Mouse (Mus musculus) CD4-positive helper T cell, adult 2 months (primary cell): ENCODE measurements around the gene Il22ra2.

Experiments used
- DNase-seq: peaks from one replicate; pipeline ENCODE4 v3.0.0-alpha.2; 2012; ENCODE audit warnings: low read depth, missing footprints, low spot score

The Il22ra2 gene

GRCm38 (mm10) chr10:19621408-19622048, at the start of gene Il22ra2:
Gene Il22ra2 (plus strand): TSS chr10:19621998.
- DNase-seq, result no peak

DNA sequence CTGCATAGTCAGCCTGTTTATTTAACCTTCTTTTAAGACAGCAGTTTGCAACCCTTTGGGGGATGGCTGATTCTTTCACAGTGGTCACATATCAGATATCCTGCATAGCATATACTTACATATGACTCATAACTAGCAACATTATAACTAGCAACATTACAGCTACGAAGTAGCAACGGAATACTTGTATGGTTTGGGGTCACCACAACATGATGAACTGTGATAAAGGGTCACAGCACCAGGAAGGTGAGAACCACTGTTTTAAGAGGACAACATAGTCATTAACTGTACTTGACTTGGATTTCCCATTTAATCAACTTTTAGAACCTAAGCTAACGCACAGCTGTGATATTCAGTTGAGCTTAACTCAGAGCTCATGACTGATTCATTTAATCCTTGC, 44.2 kb upstream of the Il22ra2 start:
- peak; percentile 79 for DNase-seq

- DNase-seq, result peak; percentile 89
Observed at GRCm38 (mm10) chr10:19578001-19578400, 43.8 kb upstream of the Il22ra2 start.

GRCm38 (mm10) chr10:19578409-19578986, 43.3 kb upstream of the Il22ra2 start:
- DNase-seq, result peak; percentile 79

DNA sequence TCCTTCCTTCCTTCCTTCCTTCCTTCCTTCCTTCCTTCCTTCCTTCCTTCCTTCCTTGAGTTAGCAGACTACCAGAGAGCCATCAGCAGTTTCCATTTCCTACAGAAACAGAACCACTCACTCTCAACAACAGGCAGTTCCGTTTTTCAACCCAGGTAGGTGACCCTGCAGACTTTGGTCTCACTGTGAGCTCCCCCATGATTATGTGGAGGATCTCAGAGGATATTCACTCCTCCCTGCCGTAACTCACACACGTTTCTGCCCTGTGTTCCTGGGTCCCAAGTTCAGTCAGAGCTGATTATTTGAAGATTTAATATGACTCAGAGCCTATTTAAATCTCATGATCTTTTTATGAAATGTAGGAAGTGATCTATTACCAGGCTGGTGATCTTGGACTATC, 41.1 kb upstream of the Il22ra2 start:
- no peak for DNase-seq

GRCm38 (mm10) chr10:19581844-19582582, 39.8 kb upstream of the Il22ra2 start:
- peak; percentile 88 for DNase-seq

DNA sequence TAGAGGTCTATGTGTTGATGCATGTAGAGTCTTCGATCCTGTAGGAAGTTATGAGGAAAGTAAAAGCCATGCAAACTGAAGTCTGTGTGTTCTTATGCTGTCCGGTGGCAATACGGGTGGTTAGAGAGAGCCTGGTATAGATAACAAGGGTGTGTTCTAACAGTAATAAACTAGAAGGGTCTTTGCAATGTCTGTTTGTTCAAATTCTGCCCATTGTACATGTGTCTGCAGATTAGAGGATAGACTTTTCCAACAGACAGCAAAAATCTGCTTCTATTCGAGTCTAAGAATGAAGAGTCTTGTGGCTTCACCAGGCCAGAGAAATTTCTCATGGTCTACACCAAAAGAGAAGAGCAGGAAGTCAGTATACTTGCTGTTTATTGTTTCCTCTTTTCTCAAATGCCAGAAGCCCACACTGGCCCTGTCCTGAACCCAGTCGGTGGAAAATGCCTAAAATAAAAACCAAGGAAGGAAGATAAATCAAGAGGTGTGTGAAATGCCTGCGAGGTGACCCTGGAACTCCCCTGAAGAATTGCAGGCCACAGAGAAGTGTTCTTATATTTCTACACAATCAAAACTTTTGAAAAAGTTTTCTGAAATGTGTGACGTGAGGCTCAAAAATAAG, 38.9 kb upstream of the Il22ra2 start:
- DNase-seq, result peak; percentile 33

- DNase-seq, result peak; percentile 55
Observed at GRCm38 (mm10) chr10:19584064-19584463, 37.7 kb upstream of the Il22ra2 start.

- DNase-seq, result no peak
Observed at GRCm38 (mm10) chr10:19584846-19585245, 37.0 kb upstream of the Il22ra2 start.

- DNase-seq, result no peak
Observed at GRCm38 (mm10) chr10:19585860-19586259, 35.9 kb upstream of the Il22ra2 start.

DNA sequence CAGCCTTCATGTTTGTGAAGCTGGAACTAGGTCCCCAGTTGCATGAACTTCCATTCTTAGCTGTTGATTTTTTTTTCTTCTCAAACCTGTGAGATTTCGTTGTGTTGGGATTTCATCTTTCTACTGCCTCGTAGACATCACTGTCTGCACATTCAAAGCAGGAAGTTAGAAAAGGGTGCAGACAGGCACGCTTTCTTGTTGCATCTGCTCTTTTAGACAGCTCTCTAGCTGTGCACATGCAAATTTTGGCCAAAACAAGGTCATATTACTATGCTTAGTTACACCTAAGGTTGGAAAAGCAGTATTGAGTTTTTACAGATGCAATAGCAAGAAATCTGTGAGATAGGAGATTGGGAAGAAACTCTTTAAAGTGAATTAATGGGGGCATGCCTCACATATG, 34.5 kb upstream of the Il22ra2 start:
- no peak for DNase-seq

- DNase-seq, result no peak
Observed at GRCm38 (mm10) chr10:19589626-19590025, 32.2 kb upstream of the Il22ra2 start.

GRCm38 (mm10) chr10:19591286-19591640, 30.5 kb upstream of the Il22ra2 start:
- no peak for DNase-seq

- DNase-seq, result peak; percentile 97
Observed at GRCm38 (mm10) chr10:19591641-19592441, 30.0 kb upstream of the Il22ra2 start, which contains the start of gene Ifngr1. Gene Ifngr1 (plus strand): TSS chr10:19591949.

DNA sequence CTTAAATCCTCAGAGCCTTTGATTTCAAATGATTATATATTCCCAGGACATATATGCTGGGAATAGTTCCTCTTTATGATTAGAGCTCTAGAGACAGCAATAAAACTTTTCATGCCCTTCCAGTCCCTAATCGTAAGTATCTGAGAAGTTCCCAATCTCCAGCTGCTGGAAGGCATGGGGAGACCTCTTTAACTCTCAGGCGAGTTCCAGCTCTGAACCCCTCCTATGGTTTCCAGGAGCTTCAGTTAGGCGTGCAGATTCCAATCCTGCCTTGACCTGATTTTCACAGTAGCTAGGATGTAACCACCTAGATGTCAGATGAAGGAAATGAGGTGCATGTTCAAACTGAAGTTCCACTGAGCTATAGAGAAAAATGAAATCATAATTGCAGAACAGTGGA, 29.2 kb upstream of the Il22ra2 start:
- no peak for DNase-seq

GRCm38 (mm10) chr10:19593296-19593695, 28.5 kb upstream of the Il22ra2 start:
- no peak for DNase-seq

DNA sequence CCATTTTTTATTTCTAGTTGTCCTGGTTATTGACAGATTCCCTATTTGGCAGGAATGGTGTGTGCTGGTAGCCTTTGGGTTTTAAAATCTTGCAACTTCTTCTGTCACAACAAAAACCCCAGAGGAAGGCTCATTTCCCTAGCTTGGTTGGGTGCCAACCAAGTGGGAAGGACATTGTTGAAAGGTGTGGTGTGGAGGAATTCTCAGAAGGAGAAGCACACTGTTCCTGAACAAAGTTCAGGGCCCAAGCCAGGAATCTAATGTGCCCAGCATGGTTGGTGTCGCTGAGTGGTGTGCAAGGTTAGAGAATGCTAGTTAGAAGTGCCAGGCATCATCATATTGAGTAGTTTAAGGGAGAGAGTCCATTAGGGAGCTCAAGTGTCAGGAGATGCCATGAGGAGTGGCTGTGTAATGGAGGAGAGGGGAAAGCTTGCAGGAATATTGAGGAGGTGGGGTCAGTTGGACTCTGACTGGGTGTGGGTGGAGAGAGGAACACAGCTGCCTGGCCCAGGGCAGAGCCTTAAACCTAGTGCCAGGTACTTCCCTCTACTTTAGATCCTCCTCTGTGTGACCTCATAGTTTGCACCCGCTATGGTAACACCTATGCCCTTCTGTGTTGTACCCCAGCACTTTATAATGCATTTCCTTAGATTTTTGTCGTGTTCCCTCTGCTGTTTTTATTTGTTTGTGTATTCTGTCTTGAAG, 27.4 kb upstream of the Il22ra2 start:
- DNase-seq, result no peak

GRCm38 (mm10) chr10:19596866-19597265, 24.9 kb upstream of the Il22ra2 start:
- DNase-seq, result peak; percentile 38

DNA sequence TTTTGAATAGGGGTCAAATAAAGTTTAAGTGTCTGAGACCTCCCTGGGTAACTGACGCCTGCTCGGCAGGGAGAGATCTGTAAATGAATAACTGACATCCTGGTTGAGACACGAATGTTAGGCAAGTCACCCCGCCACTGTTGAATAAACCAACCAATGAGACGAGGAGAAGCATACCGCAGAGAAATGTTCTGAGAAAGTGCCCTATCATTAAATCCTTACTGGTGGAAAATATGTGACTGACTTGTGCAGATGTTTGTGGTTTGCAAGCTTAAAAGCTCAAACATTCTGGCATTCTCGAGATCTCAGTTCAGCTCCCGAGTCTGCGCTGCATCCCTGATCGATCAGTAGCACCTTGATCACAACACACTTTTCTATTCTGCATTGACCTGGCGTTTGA, 23.7 kb upstream of the Il22ra2 start:
- DNase-seq, result peak; percentile 84

DNA sequence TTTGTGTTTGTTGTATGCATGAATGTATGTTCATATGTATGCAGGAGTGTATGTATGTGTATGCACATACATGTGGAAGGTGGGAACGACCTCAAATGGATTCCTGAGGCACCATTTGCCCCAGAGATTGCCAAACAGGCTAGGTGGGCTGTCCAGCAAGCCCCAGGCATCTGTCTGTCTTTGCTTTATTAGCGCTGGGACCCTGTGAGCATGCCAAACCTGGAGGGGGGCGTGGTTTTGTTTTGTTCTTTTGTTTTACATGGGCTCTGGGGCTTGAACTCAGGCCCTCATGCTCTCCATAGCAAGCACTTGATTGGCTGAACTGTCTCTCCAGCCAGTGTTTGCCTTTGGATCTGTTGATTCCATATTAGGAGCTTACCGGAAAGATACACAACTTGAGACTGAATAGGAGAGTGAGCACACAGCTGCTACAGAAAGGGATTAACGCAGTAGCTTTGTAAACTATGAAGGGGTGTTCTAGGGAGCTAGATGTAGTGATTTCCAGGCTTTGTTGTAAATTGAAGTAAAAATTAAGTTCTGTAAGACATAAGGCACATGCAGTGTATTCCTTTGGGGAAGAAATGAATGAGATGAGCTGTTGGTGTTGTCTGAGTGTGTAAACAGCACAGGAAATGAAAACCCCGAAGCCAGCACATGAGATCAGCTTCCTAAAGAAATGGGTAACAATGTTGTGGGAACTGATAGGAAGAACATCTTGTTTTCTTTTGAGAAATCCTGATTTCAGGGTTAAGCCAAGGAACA, 22.3 kb upstream of the Il22ra2 start:
- DNase-seq, result no peak
